Mouse (Mus musculus) heart, adult 2 months (tissue): ENCODE data around the gene Ssbp2. TPM values are rescaled to one million over a fixed set of nuclear protein-coding genes. Genes with fewer than 3 reads are reported as not detected.

Source experiments
- DNase-seq, 2 experiments: peaks; one replicate each; pipeline ENCODE4 v3.0.0; 2021
- H3K27ac ChIP-seq: fragments of 200-600 bp; 2 replicates; pipeline ENCODE4 v1.8.1; 2022
- H3K27me3 ChIP-seq: fragments of 200-500 bp; 2 replicates; pipeline ENCODE4 v1.6.1; 2012; ENCODE audit warnings: mild to moderate bottlenecking, low read length, inconsistent platforms, mixed read lengths; ENCODE audit not compliant: control insufficient read depth, insufficient read depth
- H3K36me3 ChIP-seq: fragments of 200-500 bp; 2 replicates; pipeline ENCODE4 v1.6.1; 2012; ENCODE audit warnings: low read length, inconsistent platforms; ENCODE audit not compliant: control insufficient read depth, insufficient read depth
- H3K4me1 ChIP-seq: fragments of 200-500 bp; 2 replicates; pipeline ENCODE4 v1.6.1; 2011; ENCODE audit warnings: low read length; ENCODE audit not compliant: control insufficient read depth, insufficient read depth
- H3K4me3 ChIP-seq: fragments of 200-600 bp; 2 replicates; pipeline ENCODE4 v1.8.1; 2022
- H3K79me2 ChIP-seq: fragments of 200-500 bp; replicated peaks from 2 replicates; pipeline ENCODE4 v1.6.1; 2012; ENCODE audit warnings: mild to moderate bottlenecking, inconsistent platforms, low read length, moderate library complexity, mixed read lengths; ENCODE audit not compliant: control insufficient read depth, insufficient read depth
- H3K9ac ChIP-seq: fragments of 200-500 bp; 2 replicates; pipeline ENCODE4 v1.6.1; 2012; ENCODE audit warnings: low read depth, mild to moderate bottlenecking, control low read depth, inconsistent platforms, low read length, mixed read lengths
- CTCF ChIP-seq: fragments of 200-600 bp; IDR thresholded peaks from 2 replicates; pipeline ENCODE4 v1.8.1; 2022; ENCODE audit warnings: antibody characterized with exemption, mild to moderate bottlenecking, moderate library complexity
- EP300 ChIP-seq: fragments of 200-500 bp; IDR thresholded peaks from 2 replicates; pipeline ENCODE4 v1.6.1; 2011; ENCODE audit warnings: low read depth, low read length, control low read depth; ENCODE audit not compliant: insufficient read depth
- POLR2A ChIP-seq: fragments of 200-500 bp; IDR thresholded peaks from 2 replicates; pipeline ENCODE4 v1.6.1; 2011; ENCODE audit warnings: mild to moderate bottlenecking, low read depth, low read length, control low read depth; ENCODE audit not compliant: insufficient read depth
- WGBS: fragments of 180-500 bp; shearing (Covaris S2); methylation state at CpG from one replicate; pipeline ENCODE4 v1.1.7; 2018; 5-methylcytosine and 5-hydroxymethylcytosine counted together
- intact Hi-C: fragments of 180-260 bp; cut with DNase I; formaldehyde crosslinking; loops from one replicate; pipeline ENCODE4 v1.15.1; 2025
- polyA plus RNA-seq: library from polyadenylated mRNA; depleted of rRNA; stranded (reverse); fragments of >200 nt; gene quantifications from 2 replicates; pipeline ENCODE4 v1.2.3, GENCODE M21; 2012
- total RNA-seq, 2 experiments: library from RNA; stranded (reverse); gene quantifications; 2 replicates each; pipeline ENCODE4 v1.2.3; 2021

Gene Ssbp2
- total and polyA plus RNA-seq, 3 experiments, result 25.0 to 40.4 (median 39.0) TPM

GRCm38 (mm10) chr13:91492133-91492532 is 32.0 kb downstream of the Ssbp2 start:
- Histone ChIP-seq H3K9ac (no peak overlapping the region), H3K4me3 (no peak overlapping the region), H3K27ac (no peak overlapping the region), H3K36me3 (no peaks in the 10 kb centered on the region), H3K27me3 (no peaks in the 10 kb centered on the region), H3K4me1 (peaks cover 4% of the 10 kb centered on the region), H3K79me2 (peaks cover 2% of the 10 kb centered on the region; the same call in 1 of the 2 replicates)
- peak in 1 of 2 experiments; percentile 23 for DNase-seq
- TF ChIP-seq POLR2A (no peak), CTCF (no peak), EP300 (no peak)
- intact Hi-C loops, result no loop called here
- WGBS, result 54% methylated on average over 4 of the region's 4 CpGs

GRCm38 (mm10) chr13:91497055-91497454 is 37.0 kb downstream of the Ssbp2 start:
- no peak for DNase-seq
- TF ChIP-seq POLR2A (no peak), CTCF (no peak), EP300 (no peak)
- H3K79me2 ChIP-seq, result no peaks in the 10 kb centered on the region
- peaks cover 4% of the 10 kb centered on the region for H3K4me1 ChIP-seq
- H3K36me3 ChIP-seq, result no peaks in the 10 kb centered on the region
- H3K27ac ChIP-seq, result no peak overlapping the region
- intact Hi-C loops, result no loop called here
- H3K4me3 ChIP-seq, result no peak overlapping the region
- H3K9ac ChIP-seq, result no peak overlapping the region
- H3K27me3 ChIP-seq, result no peaks in the 10 kb centered on the region
- 56% methylated on average over 3 of the region's 3 CpGs for WGBS

GRCm38 (mm10) chr13:91501735-91502134 is 41.7 kb downstream of the Ssbp2 start:
- H3K4me1 ChIP-seq, result no peaks in the 10 kb centered on the region
- H3K27ac ChIP-seq, result no peak overlapping the region
- no peak for DNase-seq
- no peak overlapping the region for H3K9ac ChIP-seq
- 0 out of 2 replicates have a peak, but pooled peaks cover 2% of the 10 kb centered on the region for H3K79me2 ChIP-seq
- intact Hi-C loops, result no loop called here
- WGBS, result 88% methylated on average over 3 of the region's 3 CpGs
- no peak overlapping the region for H3K4me3 ChIP-seq
- H3K27me3 ChIP-seq, result no peaks in the 10 kb centered on the region
- TF ChIP-seq EP300 (no peak), POLR2A (no peak), CTCF (no peak)
- H3K36me3 ChIP-seq, result no peaks in the 10 kb centered on the region

GRCm38 (mm10) chr13:91502642-91503373 is 42.7 kb downstream of the Ssbp2 start:
- Histone ChIP-seq H3K27ac (no peak overlapping the region), H3K36me3 (no peaks in the 10 kb centered on the region), H3K4me1 (no peaks in the 10 kb centered on the region), H3K79me2 (0 out of 2 replicates have a peak, but pooled peaks cover 2% of the 10 kb centered on the region), H3K27me3 (no peaks in the 10 kb centered on the region), H3K4me3 (no peak overlapping the region), H3K9ac (no peak overlapping the region)
- DNase-seq, result no peak
- intact Hi-C loops, result no loop called here
- TF ChIP-seq CTCF (no peak), POLR2A (no peak), EP300 (no peak)
- WGBS, result 40% methylated on average over 12 of the region's 12 CpGs

- TF ChIP-seq EP300, result no peak
- no peak for TF ChIP-seq CTCF
- TF ChIP-seq POLR2A, result no peak
- no peaks in the 10 kb centered on the region for H3K36me3 ChIP-seq
- H3K27ac ChIP-seq, result no peak overlapping the region
- H3K9ac ChIP-seq, result no peak overlapping the region
- 53% methylated on average over 1 of the region's 1 CpGs for WGBS
- H3K27me3 ChIP-seq, result no peaks in the 10 kb centered on the region
- no peak overlapping the region for H3K4me3 ChIP-seq
- DNase-seq, result no peak
- peaks cover 3% of the 10 kb centered on the region for H3K4me1 ChIP-seq
- H3K79me2 ChIP-seq, result 0 out of 2 replicates have a peak, but pooled peaks cover 2% of the 10 kb centered on the region
- intact Hi-C loops, result no loop called here
Measured at GRCm38 (mm10) chr13:91508991-91509390, 48.9 kb downstream of the Ssbp2 start.

GRCm38 (mm10) chr13:91509467-91509866 is 49.4 kb downstream of the Ssbp2 start:
- TF ChIP-seq CTCF, result no peak
- no peak for TF ChIP-seq POLR2A
- TF ChIP-seq EP300, result no peak
- H3K9ac ChIP-seq, result no peak overlapping the region
- 0 out of 2 replicates have a peak, but pooled peaks cover 2% of the 10 kb centered on the region for H3K79me2 ChIP-seq
- intact Hi-C loops, result no loop called here
- no peaks in the 10 kb centered on the region for H3K36me3 ChIP-seq
- 8% methylated on average over 2 of the region's 2 CpGs for WGBS
- H3K4me3 ChIP-seq, result no peak overlapping the region
- H3K27ac ChIP-seq, result no peak overlapping the region
- H3K4me1 ChIP-seq, result peaks cover 3% of the 10 kb centered on the region
- DNase-seq, result peak in 1 of 2 experiments; percentile 15
- no peaks in the 10 kb centered on the region for H3K27me3 ChIP-seq
